In genomic region chr10:77605368-77605767, GRCm38 (mm10) we compare ENCODE assay signal across 8 mouse cellular contexts. TPM values are rescaled to one million over a fixed set of nuclear protein-coding genes. Genes with fewer than 3 reads are reported as not detected.
A peak's percentile ranks its signal among the peaks of the same experiment; 100 is the strongest.
DNase-seq lines count a peak whose midpoint lies in the region; ATAC-seq lines count a peak whose summit lies in the region.

No protein-coding gene starts in this region.

- 13% methylated on average over 1 of the region's 1 CpGs for WGBS in heart, embryonic 14.5 days
- WGBS in liver, embryonic 12.5 days (ENCODE audit: insufficient replicate concordance) = 44% methylated on average over 1 of the region's 1 CpGs
- 21% methylated on average over 1 of the region's 1 CpGs for WGBS in neural tube, embryonic 13.5 days

- peak; percentile 53 for DNase-seq in kidney, adult 9 months
- no peak for DNase-seq in kidney, adult 11 months
- DNase-seq in right cerebral cortex, adult 2 months (ENCODE audit: low spot score in 2 of 2) = no peak
- no peak for DNase-seq in right cerebral cortex, postnatal 10 days (ENCODE audit: low spot score in 2 of 2)

- peaks cover 3% of the 10 kb centered on the region; the same call in 1 of the 2 replicates for H3K9me3 ChIP-seq in heart, embryonic 14.5 days (ENCODE audit: control insufficient read depth, low read length)
- peaks cover 5% of the 10 kb centered on the region; the same call in 1 of the 2 replicates for H3K9me3 ChIP-seq in liver, embryonic 12.5 days (replicated peaks)
- peaks cover 5% of the 10 kb centered on the region; the same call in 1 of the 2 replicates for H3K9me3 ChIP-seq in neural tube, embryonic 13.5 days

- peaks cover 19% of the 10 kb centered on the region for H3K36me3 ChIP-seq in heart, embryonic 14.5 days (ENCODE audit: control insufficient read depth, insufficient read depth, low read length)
- peaks cover 28% of the 10 kb centered on the region for H3K36me3 ChIP-seq in liver, embryonic 12.5 days
- peaks cover 18% of the 10 kb centered on the region for H3K36me3 ChIP-seq in neural tube, embryonic 13.5 days

- peak overlapping the region; percentile 81 to 96; a peak in 2 of 4 replicates for H3K4me3 ChIP-seq in heart, embryonic 14.5 days (ENCODE audit: control insufficient read depth in 1 of 2, insufficient read depth in 1 of 2, low read depth in 1 of 2, low read length in 2 of 2)
- H3K4me3 ChIP-seq in liver, embryonic 12.5 days = peak overlapping the region; percentile 76
- peak overlapping the region; percentile 75 for H3K4me3 ChIP-seq in neural tube, embryonic 13.5 days

- H3K27me3 ChIP-seq in heart, embryonic 14.5 days (ENCODE audit: control insufficient read depth, insufficient read depth, low read length) = no peaks in the 10 kb centered on the region
- H3K27me3 ChIP-seq in liver, embryonic 12.5 days (replicated peaks) = no peaks in the 10 kb centered on the region
- no peaks in the 10 kb centered on the region for H3K27me3 ChIP-seq in neural tube, embryonic 13.5 days

- ATAC-seq in common myeloid progenitor, adult 5-6 weeks (replicated peaks; ENCODE audit: low read depth, poor library complexity, severe bottlenecking) = peak; percentile 45
- no peak for ATAC-seq in heart, embryonic 14.5 days (ENCODE audit: insufficient number of reproducible peaks, insufficient read depth, low FRiP score, low read depth)
- peak; percentile 3; the same call in 1 of the 2 replicates for ATAC-seq in liver, embryonic 12.5 days
- ATAC-seq in neural tube, embryonic 13.5 days (ENCODE audit: low read depth) = peak; percentile 36

- H3K4me2 ChIP-seq in heart, embryonic 14.5 days (ENCODE audit: low read length) = peak overlapping the region; percentile 97
- H3K4me2 ChIP-seq in liver, embryonic 12.5 days = peak overlapping the region; percentile 95
- H3K4me2 ChIP-seq in neural tube, embryonic 13.5 days = peak overlapping the region; percentile 93

- peak overlapping the region; percentile 96 to 97 for H3K27ac ChIP-seq in heart, embryonic 14.5 days (replicated peaks in 1 of 2; ENCODE audit: control insufficient read depth in 1 of 2, insufficient read depth in 1 of 2, low read depth in 2 of 2, low read length in 2 of 2)
- H3K27ac ChIP-seq in liver, embryonic 12.5 days = peak overlapping the region; percentile 98
- H3K27ac ChIP-seq in neural tube, embryonic 13.5 days (replicated peaks) = peak overlapping the region; percentile 94

- peaks cover 15 to 19% of the 10 kb centered on the region in 2 experiments for H3K4me1 ChIP-seq in heart, embryonic 14.5 days (ENCODE audit: control insufficient read depth in 2 of 2, insufficient read depth in 2 of 2, low read length in 2 of 2)
- H3K4me1 ChIP-seq in liver, embryonic 12.5 days = peaks cover 35% of the 10 kb centered on the region
- peaks cover 25% of the 10 kb centered on the region for H3K4me1 ChIP-seq in neural tube, embryonic 13.5 days (replicated peaks)

- H3K9ac ChIP-seq in heart, embryonic 14.5 days (ENCODE audit: low read length) = 0 out of 2 replicates have a peak overlapping the region, but pooled peaks have one; percentile 86
- H3K9ac ChIP-seq in liver, embryonic 12.5 days = peak overlapping the region; percentile 87
- H3K9ac ChIP-seq in neural tube, embryonic 13.5 days = peak overlapping the region; percentile 80

RNA-seq across cellular contexts. Expression of gene Sumo3, which starts 0.5 kb away (rescaled TPM):
- 147 and 170 TPM in 2 replicates for total RNA-seq in common myeloid progenitor, adult 5-6 weeks (2017)
- 144 and 156 TPM in 2 replicates for polyA plus RNA-seq in heart, embryonic 14.5 days (2014; fragmentation: Nextera tagmentation; extraction: Ambion mirVana)
- polyA plus RNA-seq in liver, embryonic 12.5 days (2016; fragmentation: Nextera tagmentation; extraction: Ambion mirVana) = 138 and 146 TPM in 2 replicates
- polyA plus RNA-seq in neural tube, embryonic 13.5 days (2015; fragmentation: Nextera tagmentation; extraction: Ambion mirVana) = 248 and 252 TPM in 2 replicates

RNA-seq across cellular contexts. Expression of gene Gm49325, which starts 0.6 kb away (rescaled TPM):
- not detected in 2 replicates for total RNA-seq in common myeloid progenitor, adult 5-6 weeks (2017)
- polyA plus RNA-seq in heart, embryonic 14.5 days (2014; fragmentation: Nextera tagmentation; extraction: Ambion mirVana) = 2.9 TPM in 1 of 2 replicates, not detected in the other
- 5.1 TPM in 1 of 2 replicates, not detected in the other for polyA plus RNA-seq in liver, embryonic 12.5 days (2016; fragmentation: Nextera tagmentation; extraction: Ambion mirVana)
- polyA plus RNA-seq in neural tube, embryonic 13.5 days (2015; fragmentation: Nextera tagmentation; extraction: Ambion mirVana) = 2.0 and 8.6 TPM in 2 replicates

RNA-seq across cellular contexts. Expression of gene Ube2g2, which starts 16.7 kb away (rescaled TPM):
- 27.0 and 37.2 TPM in 2 replicates for total RNA-seq in common myeloid progenitor, adult 5-6 weeks (2017)
- polyA plus RNA-seq in heart, embryonic 14.5 days (2014; fragmentation: Nextera tagmentation; extraction: Ambion mirVana) = 50.4 and 53.0 TPM in 2 replicates
- polyA plus RNA-seq in liver, embryonic 12.5 days (2016; fragmentation: Nextera tagmentation; extraction: Ambion mirVana) = 55.7 and 59.9 TPM in 2 replicates
- polyA plus RNA-seq in neural tube, embryonic 13.5 days (2015; fragmentation: Nextera tagmentation; extraction: Ambion mirVana) = 86.8 and 87.9 TPM in 2 replicates

RNA-seq across cellular contexts. Expression of gene Pttg1ip, which starts 23.8 kb away (rescaled TPM):
- 35.5 and 47.4 TPM in 2 replicates for total RNA-seq in common myeloid progenitor, adult 5-6 weeks (2017)
- polyA plus RNA-seq in heart, embryonic 14.5 days (2014; fragmentation: Nextera tagmentation; extraction: Ambion mirVana) = 128 and 133 TPM in 2 replicates
- polyA plus RNA-seq in liver, embryonic 12.5 days (2016; fragmentation: Nextera tagmentation; extraction: Ambion mirVana) = 68.8 and 72.8 TPM in 2 replicates
- 78.9 and 79.7 TPM in 2 replicates for polyA plus RNA-seq in neural tube, embryonic 13.5 days (2015; fragmentation: Nextera tagmentation; extraction: Ambion mirVana)
